Mouse (Mus musculus): ENCODE data around the gene Cad.

GRCm38 (mm10) chr5:31031508-31031907, 23.1 kb upstream of the Cad start:
- TF ChIP-seq CTCF (IDR thresholded peaks at IDR 0.05; ENCODE audit: control insufficient read depth, insufficient read depth, insufficient read length) (no peak), MYOD1 (IDR thresholded peaks at IDR 0.05; ENCODE audit: control insufficient read depth, insufficient read length, low read depth) (no peak)

All from C2C12 (cell line).